Mouse (Mus musculus) cerebellum, adult 2 months (tissue): ENCODE results near the gene Chd6.

Experiments
- CTCF ChIP-seq: fragments of 200-500 bp; IDR thresholded peaks from 2 replicates; pipeline ENCODE4 v1.5.1; 2011; ENCODE audit warnings: low read depth, mild to moderate bottlenecking, control low read depth, low read length, moderate library complexity, borderline replicate concordance; ENCODE audit not compliant: insufficient read depth
- POLR2A ChIP-seq: fragments of 200-500 bp; IDR thresholded peaks from 2 replicates; pipeline ENCODE4 v1.6.1; 2011; ENCODE audit warnings: low read length, control low read depth, borderline replicate concordance; ENCODE audit not compliant: insufficient read depth

DNA sequence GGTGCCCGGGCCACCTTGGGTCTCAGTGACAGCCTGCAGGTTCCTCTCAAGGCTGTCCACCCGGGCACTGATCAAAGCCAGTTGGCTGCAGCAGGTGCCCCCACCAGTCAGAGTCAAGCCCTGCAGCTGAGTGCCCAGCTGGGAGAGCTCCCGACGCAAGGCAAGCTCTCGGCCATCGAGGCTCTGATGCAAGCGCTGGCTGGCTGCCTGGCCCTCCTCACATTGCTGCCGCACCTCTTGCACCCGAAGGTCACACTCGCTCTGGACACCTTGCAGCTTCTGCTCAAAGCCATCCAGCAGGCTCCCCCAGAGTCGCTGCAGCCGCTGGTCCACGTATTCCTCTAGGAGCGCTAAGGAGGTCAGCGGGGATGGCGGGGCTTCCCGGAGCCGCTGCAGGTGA, 200.3 kb downstream of the Chd6 start:
- TF ChIP-seq CTCF: no peak
- TF ChIP-seq POLR2A: no peak
